Mouse (Mus musculus) MEL (cell line): Measurements from ENCODE around the gene Lipt1. TPM values are rescaled to one million over a fixed set of nuclear protein-coding genes. Genes with fewer than 3 reads are reported as not detected.

Experiments used
- DNase-seq: peaks from one replicate; pipeline ENCODE4 v3.0.0; 2011; ENCODE audit warnings: low read depth, low spot score
- H3K27ac ChIP-seq: 2 replicates; pipeline ENCODE4 v1.5.1; 2012; ENCODE audit warnings: low read depth, mild to moderate bottlenecking, control low read depth, low read length, moderate library complexity; ENCODE audit not compliant: control insufficient read depth
- H3K27me3 ChIP-seq, 2 experiments: fragments of 150-350 bp in 1 of 2; sonication (generic) in 1 of 2; 2 replicates each; pipeline ENCODE4 v1.6.1; 2012; ENCODE audit warnings: low read length in 2 of 2, mild to moderate bottlenecking in 2 of 2, improper control_type of control experiment in 1 of 2, moderate library complexity in 1 of 2; ENCODE audit not compliant: insufficient read depth in 2 of 2, control insufficient read depth in 1 of 2
- H3K36me3 ChIP-seq, 2 experiments: 2 replicates each; pipeline ENCODE4 v1.6.1; 2012 to 2014; ENCODE audit warnings: low read length in 2 of 2, improper control_type of control experiment in 1 of 2, inconsistent platforms in 1 of 2, mild to moderate bottlenecking in 1 of 2; ENCODE audit not compliant: insufficient read depth in 2 of 2, control insufficient read depth in 1 of 2
- H3K4me1 ChIP-seq, 2 experiments: fragments of 150-350 bp in 1 of 2; sonication (generic) in 1 of 2; 2 replicates each; pipeline ENCODE4 v1.6.1; 2012; ENCODE audit warnings: low read length in 2 of 2, improper control_type of control experiment in 1 of 2, mild to moderate bottlenecking in 1 of 2; ENCODE audit not compliant: insufficient read depth in 2 of 2, control insufficient read depth in 1 of 2
- H3K4me3 ChIP-seq, 2 experiments: fragments of 150-350 bp in 1 of 2; sonication (generic) in 1 of 2; 2 replicates each; pipeline ENCODE4 v1.5.1; 2012; ENCODE audit warnings: low read depth in 2 of 2, low read length in 2 of 2, mild to moderate bottlenecking in 2 of 2, moderate library complexity in 2 of 2, control low read depth in 1 of 2, improper control_type of control experiment in 1 of 2; ENCODE audit not compliant: control insufficient read depth in 1 of 2, insufficient read depth in 1 of 2
- H3K79me2 ChIP-seq: 2 replicates; pipeline ENCODE4 v1.6.1; 2012; ENCODE audit warnings: mild to moderate bottlenecking, low read length, moderate library complexity; ENCODE audit not compliant: control insufficient read depth, poor library complexity, insufficient read depth
- H3K9ac ChIP-seq: 2 replicates; pipeline ENCODE4 v1.6.1; 2012; ENCODE audit warnings: low read depth, mild to moderate bottlenecking, control low read depth, low read length, moderate library complexity; ENCODE audit not compliant: control insufficient read depth, poor library complexity, severe bottlenecking
- H3K9me3 ChIP-seq: fragments of 150-350 bp; sonication (generic); replicated peaks from 2 replicates; pipeline ENCODE4 v1.6.1; 2012; ENCODE audit warnings: mild to moderate bottlenecking, low read length, improper control_type of control experiment, moderate library complexity; ENCODE audit not compliant: insufficient read depth
- BHLHE40 ChIP-seq: IDR thresholded peaks from 2 replicates; pipeline ENCODE4 v1.6.1; 2012; ENCODE audit warnings: low read depth, mild to moderate bottlenecking, inconsistent platforms, low read length, improper control_type of control experiment, borderline replicate concordance
- CTCF ChIP-seq, 3 experiments: IDR thresholded peaks in 2 of 3; conservative IDR thresholded peaks in 1 of 3; 2 replicates each; pipeline ENCODE4 v1.5.1; 2011 to 2012; ENCODE audit warnings: low read length in 3 of 3, low read depth in 2 of 3, mild to moderate bottlenecking in 2 of 3, improper control_type of control experiment in 1 of 3, inconsistent platforms in 1 of 3, mixed read lengths in 1 of 3, moderate library complexity in 1 of 3; ENCODE audit not compliant: control insufficient read depth in 1 of 3, insufficient read depth in 1 of 3, poor library complexity in 1 of 3, severe bottlenecking in 1 of 3
- E2F4 ChIP-seq: IDR thresholded peaks from 2 replicates; pipeline ENCODE4 v1.6.1; 2011; ENCODE audit warnings: low read depth, low read length, improper control_type of control experiment, borderline replicate concordance
- ELF1 ChIP-seq: IDR thresholded peaks from 2 replicates; pipeline ENCODE4 v1.6.1; 2014; ENCODE audit warnings: low read depth, mild to moderate bottlenecking, inconsistent platforms, low read length, improper control_type of control experiment, moderate library complexity
- EP300 ChIP-seq, 2 experiments: IDR thresholded peaks; 2 replicates each; pipeline ENCODE4 v1.6.1; 2011; ENCODE audit warnings: improper control_type of control experiment in 2 of 2, low read length in 2 of 2, low read depth in 1 of 2, mild to moderate bottlenecking in 1 of 2
- ETS1 ChIP-seq: IDR thresholded peaks from 2 replicates; pipeline ENCODE4 v1.6.1; 2012; ENCODE audit warnings: low read depth, mild to moderate bottlenecking, inconsistent platforms, low read length, improper control_type of control experiment, moderate library complexity
- GABPA ChIP-seq: IDR thresholded peaks from 2 replicates; pipeline ENCODE4 v1.6.1; 2012; ENCODE audit warnings: low read depth, mild to moderate bottlenecking, inconsistent platforms, low read length, improper control_type of control experiment, moderate library complexity
- GATA1 ChIP-seq: IDR thresholded peaks from 2 replicates; pipeline ENCODE4 v1.6.1; 2011; ENCODE audit warnings: low read depth, low read length, improper control_type of control experiment
- KAT2A ChIP-seq: conservative IDR thresholded peaks from 2 replicates; pipeline ENCODE4 v1.6.1; 2012; ENCODE audit warnings: low read depth, low read length, improper control_type of control experiment, inconsistent platforms
- MAX ChIP-seq: IDR thresholded peaks from 2 replicates; pipeline ENCODE4 v1.6.1; 2011; ENCODE audit warnings: low read length, improper control_type of control experiment
- MAZ ChIP-seq: IDR thresholded peaks from 2 replicates; pipeline ENCODE4 v1.6.1; 2012; ENCODE audit warnings: low read depth, mild to moderate bottlenecking, inconsistent platforms, low read length, improper control_type of control experiment
- MEF2A ChIP-seq: IDR thresholded peaks from 2 replicates; pipeline ENCODE4 v1.6.1; 2014; ENCODE audit warnings: low read depth, mild to moderate bottlenecking, inconsistent platforms, low read length, improper control_type of control experiment; ENCODE audit not compliant: poor library complexity, insufficient replicate concordance, severe bottlenecking; ENCODE audit errors: extremely low read depth
- MYC ChIP-seq: IDR thresholded peaks from 2 replicates; pipeline ENCODE4 v1.6.1; 2011; ENCODE audit warnings: low read depth, mild to moderate bottlenecking, low read length, improper control_type of control experiment, moderate library complexity
- NELFE ChIP-seq: IDR thresholded peaks from 2 replicates; pipeline ENCODE4 v1.6.1; 2011; ENCODE audit warnings: low read depth, low read length, improper control_type of control experiment
- POLR2AphosphoS2 ChIP-seq: IDR thresholded peaks from 2 replicates; pipeline ENCODE4 v1.6.1; 2011; ENCODE audit warnings: low read length, improper control_type of control experiment
- POLR2AphosphoS5 ChIP-seq: IDR thresholded peaks from 2 replicates; pipeline ENCODE4 v1.6.1; 2012; ENCODE audit warnings: low read depth, borderline replicate concordance, mild to moderate bottlenecking, inconsistent platforms, low read length, moderate library complexity, mixed read lengths
- RAD21 ChIP-seq: IDR thresholded peaks from 2 replicates; pipeline ENCODE4 v1.6.1; 2011; ENCODE audit warnings: mild to moderate bottlenecking, low read depth, low read length, improper control_type of control experiment
- RCOR1 ChIP-seq: IDR thresholded peaks from 2 replicates; pipeline ENCODE4 v1.6.1; 2012; ENCODE audit warnings: low read depth, mild to moderate bottlenecking, inconsistent platforms, low read length, improper control_type of control experiment
- SIN3A ChIP-seq: IDR thresholded peaks from 2 replicates; pipeline ENCODE4 v1.6.1; 2012; ENCODE audit warnings: low read length, improper control_type of control experiment, inconsistent platforms
- SMC3 ChIP-seq: IDR thresholded peaks from 2 replicates; pipeline ENCODE4 v1.6.1; 2011; ENCODE audit warnings: low read depth, low read length, improper control_type of control experiment
- TAL1 ChIP-seq: IDR thresholded peaks from 2 replicates; pipeline ENCODE4 v1.6.1; 2012; ENCODE audit warnings: mild to moderate bottlenecking, inconsistent platforms, low read length, moderate library complexity, mixed read lengths
- TBP ChIP-seq: IDR thresholded peaks from 2 replicates; pipeline ENCODE4 v1.8.0; 2011; ENCODE audit warnings: low read depth, low read length, improper control_type of control experiment
- TCF12 ChIP-seq: IDR thresholded peaks from 2 replicates; pipeline ENCODE4 v1.6.1; 2014; ENCODE audit warnings: low read depth, mild to moderate bottlenecking, inconsistent platforms, low read length, improper control_type of control experiment, moderate library complexity
- UBTF ChIP-seq: IDR thresholded peaks from 2 replicates; pipeline ENCODE4 v1.6.1; 2012; ENCODE audit warnings: low read depth, mild to moderate bottlenecking, inconsistent platforms, low read length, improper control_type of control experiment, moderate library complexity, borderline replicate concordance; ENCODE audit not compliant: insufficient read depth
- USF1 ChIP-seq: IDR thresholded peaks from 2 replicates; pipeline ENCODE4 v1.6.1; 2014; ENCODE audit warnings: low read depth, mild to moderate bottlenecking, inconsistent platforms, low read length, improper control_type of control experiment, moderate library complexity
- ZC3H11A ChIP-seq: IDR thresholded peaks from 2 replicates; pipeline ENCODE4 v1.6.1; 2012; ENCODE audit warnings: low read depth, mild to moderate bottlenecking, inconsistent platforms, low read length, improper control_type of control experiment
- ZKSCAN1 ChIP-seq: IDR thresholded peaks from 2 replicates; pipeline ENCODE4 v1.6.1; 2012; ENCODE audit warnings: low read depth, mild to moderate bottlenecking, inconsistent platforms, low read length, improper control_type of control experiment, moderate library complexity
- ZMIZ1 ChIP-seq: IDR thresholded peaks from 2 replicates; pipeline ENCODE4 v1.6.1; 2012; ENCODE audit warnings: low read depth, mild to moderate bottlenecking, inconsistent platforms, low read length, improper control_type of control experiment, moderate library complexity
- ZNF384 ChIP-seq: IDR thresholded peaks from 2 replicates; pipeline ENCODE4 v1.6.1; 2012; ENCODE audit warnings: low read depth, mild to moderate bottlenecking, inconsistent platforms, low read length, improper control_type of control experiment
- polyA plus RNA-seq, 2 experiments: library from polyadenylated mRNA; stranded (reverse) in 1 of 2; unstranded in 1 of 2; fragments of >175 nt in 1 of 2; fragments of >200 nt in 1 of 2; gene quantifications; 2 replicates each; pipeline versions ENCODE4 v1.2.1 to v1.2.4; 2012; ENCODE audit warnings: low replicate concordance in 2 of 2, low read depth in 1 of 2; ENCODE audit not compliant: insufficient read length in 2 of 2, insufficient read depth in 1 of 2, missing spikeins in 1 of 2
- total RNA-seq: library from RNA; depleted of rRNA; stranded (reverse); fragments of 300-350 nt; gene quantifications from 2 replicates; pipeline ENCODE4 v1.2.3, GENCODE M21; 2012

Gene Lipt1
- total and polyA plus RNA-seq, 3 experiments: 7.1 to 7.9 TPM; not detected in 1

DNA sequence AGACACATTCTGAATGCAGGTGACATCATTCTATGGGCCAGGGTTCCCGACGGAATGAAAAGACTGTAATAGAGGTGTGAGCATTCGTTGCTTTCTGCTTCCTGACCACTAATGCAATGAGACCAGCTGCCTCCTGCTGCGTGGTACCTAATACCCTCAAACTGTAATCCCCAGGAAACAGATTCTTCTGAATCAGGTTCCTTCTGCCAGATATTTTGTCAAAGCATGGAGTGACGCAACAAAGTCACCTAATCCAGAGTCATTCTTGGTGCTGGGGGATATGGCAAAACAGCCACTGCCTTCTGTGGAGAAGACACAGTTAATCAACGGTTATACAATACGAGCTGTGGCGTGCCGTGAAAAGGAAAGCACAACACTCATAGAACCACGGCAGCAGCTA is 2.9 kb upstream of the Lipt1 start (continued):
- no peak for TF ChIP-seq UBTF
- no peak for TF ChIP-seq MAZ
- no peak for TF ChIP-seq RCOR1
- no peak for TF ChIP-seq POLR2AphosphoS2
- peak; percentile 47 for TF ChIP-seq NELFE
- no peak for TF ChIP-seq ZC3H11A
- 0 out of 2 replicates have a peak, but pooled peaks have one; percentile 3 for TF ChIP-seq TAL1
- peak; percentile 39; the same call in 1 of the 2 replicates for TF ChIP-seq TBP
- TF ChIP-seq ZNF384: no peak
- no peak for TF ChIP-seq MYC
- no peak for TF ChIP-seq RAD21
- TF ChIP-seq POLR2AphosphoS5: no peak
- no peak for TF ChIP-seq ZMIZ1
- no peak for TF ChIP-seq CTCF (IDR thresholded peaks at IDR 0.05 in 2 of 3, conservative IDR thresholded peaks at IDR 0.05 in 1 of 3; ENCODE audit: control insufficient read depth in 1 of 3, insufficient read depth in 1 of 3, low read depth in 2 of 3, low read length in 3 of 3, poor library complexity in 1 of 3, severe bottlenecking in 1 of 3)

DNA sequence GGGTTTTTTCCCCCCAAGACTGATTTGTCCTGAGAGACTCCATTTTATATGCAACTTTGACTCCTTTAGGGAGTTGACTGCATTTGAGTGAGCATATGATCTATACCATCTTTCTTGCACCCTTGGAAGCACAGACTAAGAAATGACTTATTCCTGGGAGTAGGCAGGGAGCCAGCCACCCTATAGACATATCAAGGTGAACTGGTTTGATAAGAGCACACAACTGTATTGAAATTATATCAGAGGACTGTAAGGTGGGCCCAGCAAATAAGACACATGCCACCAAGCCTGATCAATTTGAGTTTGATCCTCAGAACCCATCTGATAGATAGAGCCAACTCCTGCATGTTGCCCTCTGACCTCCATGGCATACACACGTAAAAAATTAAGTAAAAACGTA is 2.2 kb upstream of the Lipt1 start:
- Histone ChIP-seq H3K9ac (no peak overlapping the region; the same call in 1 of the 2 replicates), H3K4me1 (peaks cover 5 to 15% of the 10 kb centered on the region in 2 experiments; a peak in 3 of 4 replicates), H3K36me3 (peaks cover 0 to 16% of the 10 kb centered on the region in 2 experiments; a peak in 2 of 4 replicates), H3K27ac (peak overlapping the region; percentile 73), H3K4me3 (peak overlapping the region in 1 of 2 experiments; percentile 53; a peak in 2 of 4 replicates), H3K27me3 (no peaks in the 10 kb centered on the region), H3K79me2 (peaks cover 2% of the 10 kb centered on the region; the same call in 1 of the 2 replicates), H3K9me3 (no peaks in the 10 kb centered on the region)
- no peak for TF ChIP-seq ZC3H11A
- no peak for TF ChIP-seq E2F4
- TF ChIP-seq MAX: no peak
- TF ChIP-seq RAD21: no peak
- TF ChIP-seq KAT2A: no peak
- no peak for TF ChIP-seq ELF1
- no peak for TF ChIP-seq SMC3
- no peak for TF ChIP-seq BHLHE40
- TF ChIP-seq ETS1: 0 out of 2 replicates have a peak, but pooled peaks have one; percentile 11
- no peak for TF ChIP-seq SIN3A
- TF ChIP-seq CTCF (IDR thresholded peaks at IDR 0.05 in 2 of 3, conservative IDR thresholded peaks at IDR 0.05 in 1 of 3; ENCODE audit: control insufficient read depth in 1 of 3, insufficient read depth in 1 of 3, low read depth in 2 of 3, low read length in 3 of 3, poor library complexity in 1 of 3, severe bottlenecking in 1 of 3): no peak
- no peak for TF ChIP-seq MAZ
- peak; percentile 52; the same call in 1 of the 2 replicates for TF ChIP-seq TCF12
- no peak for TF ChIP-seq MEF2A
- no peak for TF ChIP-seq ZKSCAN1
- peak; percentile 37; the same call in 1 of the 2 replicates for TF ChIP-seq TAL1
- no peak for TF ChIP-seq POLR2AphosphoS5
- no peak for TF ChIP-seq ZMIZ1
- TF ChIP-seq GATA1: peak; percentile 40; the same call in 1 of the 2 replicates
- peak; percentile 49 to 53; a peak in 3 of 4 replicates for TF ChIP-seq EP300 (IDR thresholded peaks at IDR 0.05; ENCODE audit: low read depth in 1 of 2, low read length in 2 of 2)
- TF ChIP-seq GABPA: no peak
- TF ChIP-seq USF1: no peak
- DNase-seq: peak; percentile 46
